Mouse (Mus musculus): ENCODE results near the gene Itga2. TPM values are rescaled to one million over a fixed set of nuclear protein-coding genes. Genes with fewer than 3 reads are reported as not detected.

Itga2 gene
- polyA plus RNA-seq (2015; fragmentation: Nextera tagmentation; extraction: Ambion mirVana) = 3.4 and 3.5 TPM in 2 replicates

- H3K4me3 ChIP-seq (replicated peaks) = peak within 1 kb of the TSS; percentile 49
- H3K27ac ChIP-seq (replicated peaks) = peak within 1 kb of the TSS; percentile 49; the same call in 1 of the 2 replicates
Observed at GRCm38 (mm10) chr13:114931775-114932294, at the start of gene Itga2. Itga2 (minus strand) TSS chr13:114932100.

GRCm38 (mm10) chr13:114980831-114981419 lies 49.0 kb upstream of the Itga2 start:
- ATAC-seq (ENCODE audit: insufficient number of reproducible peaks, low FRiP score, low TSS enrichment, low read depth) = no peak
- Histone ChIP-seq H3K4me3 (replicated peaks) (no peak overlapping the region), H3K4me1 (no peaks in the 10 kb centered on the region), H3K36me3 (no peaks in the 10 kb centered on the region), H3K9me3 (replicated peaks) (no peaks in the 10 kb centered on the region), H3K9ac (no peak overlapping the region), H3K4me2 (replicated peaks) (no peak overlapping the region), H3K27me3 (no peaks in the 10 kb centered on the region), H3K27ac (replicated peaks) (no peak overlapping the region)
- WGBS = 47% methylated on average over 9 of the region's 10 CpGs

More at GRCm38 (mm10) chr13:114931775-114932294, at the start of gene Itga2:
- WGBS = under 1% methylated on average over 28 of the region's 28 CpGs
- H3K36me3 ChIP-seq = no peaks in the 10 kb centered on the region
- H3K4me2 ChIP-seq (replicated peaks) = peak within 1 kb of the TSS; percentile 82
- 0 out of 2 replicates have a peak within 1 kb of the TSS, but pooled peaks have one; percentile 24 for H3K9ac ChIP-seq
- ATAC-seq (ENCODE audit: insufficient number of reproducible peaks, low FRiP score, low TSS enrichment, low read depth) = peak; percentile 57
- H3K9me3 ChIP-seq (replicated peaks) = no peaks in the 10 kb centered on the region
- H3K27me3 ChIP-seq = no peaks in the 10 kb centered on the region
- H3K4me1 ChIP-seq = peaks cover 14% of the 10 kb centered on the region; the same call in 1 of the 2 replicates

GRCm38 (mm10) chr13:114974484-114975042 lies 42.7 kb upstream of the Itga2 start:
- WGBS = 72% methylated on average over 6 of the region's 6 CpGs
- ATAC-seq (ENCODE audit: insufficient number of reproducible peaks, low FRiP score, low TSS enrichment, low read depth) = no peak
- H3K4me1 ChIP-seq = no peaks in the 10 kb centered on the region

GRCm38 (mm10) chr13:114971905-114972304 lies 40.0 kb upstream of the Itga2 start:
- no peaks in the 10 kb centered on the region for H3K27me3 ChIP-seq
- H3K9ac ChIP-seq = no peak overlapping the region
- WGBS = 83% methylated on average over 3 of the region's 3 CpGs
- H3K9me3 ChIP-seq (replicated peaks) = no peaks in the 10 kb centered on the region
- H3K4me3 ChIP-seq (replicated peaks) = no peak overlapping the region
- H3K4me2 ChIP-seq (replicated peaks) = no peak overlapping the region
- H3K36me3 ChIP-seq = no peaks in the 10 kb centered on the region
- ATAC-seq (ENCODE audit: insufficient number of reproducible peaks, low FRiP score, low TSS enrichment, low read depth) = no peak
- no peaks in the 10 kb centered on the region for H3K4me1 ChIP-seq
- H3K27ac ChIP-seq (replicated peaks) = no peak overlapping the region

More at GRCm38 (mm10) chr13:114974484-114975042, 42.7 kb upstream of the Itga2 start:
- H3K4me2 ChIP-seq (replicated peaks) = no peak overlapping the region
- H3K27me3 ChIP-seq = no peaks in the 10 kb centered on the region
- H3K4me3 ChIP-seq (replicated peaks) = no peak overlapping the region
- no peak overlapping the region for H3K9ac ChIP-seq
- no peaks in the 10 kb centered on the region for H3K9me3 ChIP-seq (replicated peaks)
- no peaks in the 10 kb centered on the region for H3K36me3 ChIP-seq
- no peak overlapping the region for H3K27ac ChIP-seq (replicated peaks)

- WGBS = 10% methylated on average over 2 of the region's 2 CpGs
- Histone ChIP-seq H3K4me1 (no peaks in the 10 kb centered on the region), H3K4me3 (replicated peaks) (no peak overlapping the region), H3K9ac (no peak overlapping the region), H3K36me3 (no peaks in the 10 kb centered on the region), H3K27ac (replicated peaks) (no peak overlapping the region), H3K4me2 (replicated peaks) (no peak overlapping the region), H3K27me3 (no peaks in the 10 kb centered on the region), H3K9me3 (replicated peaks) (no peaks in the 10 kb centered on the region)
- no peak; the same call in 1 of the 2 replicates for ATAC-seq (ENCODE audit: insufficient number of reproducible peaks, low FRiP score, low TSS enrichment, low read depth)
Observed at GRCm38 (mm10) chr13:114964233-114964632, 32.3 kb upstream of the Itga2 start.

GRCm38 (mm10) chr13:114954516-114954915 lies 22.6 kb upstream of the Itga2 start:
- Histone ChIP-seq H3K9me3 (replicated peaks) (no peaks in the 10 kb centered on the region), H3K36me3 (no peaks in the 10 kb centered on the region), H3K9ac (no peak overlapping the region), H3K4me2 (replicated peaks) (no peak overlapping the region), H3K4me1 (no peaks in the 10 kb centered on the region), H3K27ac (replicated peaks) (no peak overlapping the region), H3K27me3 (no peaks in the 10 kb centered on the region), H3K4me3 (replicated peaks) (no peak overlapping the region)
- ATAC-seq (ENCODE audit: insufficient number of reproducible peaks, low FRiP score, low TSS enrichment, low read depth) = no peak

- Histone ChIP-seq H3K4me2 (replicated peaks) (no peak overlapping the region), H3K27ac (replicated peaks) (no peak overlapping the region), H3K4me1 (peaks cover 14% of the 10 kb centered on the region; the same call in 1 of the 2 replicates), H3K4me3 (replicated peaks) (no peak overlapping the region), H3K9ac (no peak overlapping the region), H3K9me3 (replicated peaks) (no peaks in the 10 kb centered on the region), H3K36me3 (no peaks in the 10 kb centered on the region), H3K27me3 (no peaks in the 10 kb centered on the region)
- ATAC-seq (ENCODE audit: insufficient number of reproducible peaks, low FRiP score, low TSS enrichment, low read depth) = no peak
- 76% methylated on average over 7 of the region's 7 CpGs for WGBS
Observed at GRCm38 (mm10) chr13:114933541-114933940, 1.6 kb upstream of the Itga2 start.

GRCm38 (mm10) chr13:114930996-114931649 lies 777 bp downstream of the Itga2 start:
- H3K27ac ChIP-seq (replicated peaks) = no peak overlapping the region
- H3K27me3 ChIP-seq = no peaks in the 10 kb centered on the region
- no peak overlapping the region for H3K9ac ChIP-seq
- H3K9me3 ChIP-seq (replicated peaks) = no peaks in the 10 kb centered on the region
- peak overlapping the region; percentile 82 for H3K4me2 ChIP-seq (replicated peaks)
- WGBS = under 1% methylated on average over 10 of the region's 10 CpGs
- H3K36me3 ChIP-seq = no peaks in the 10 kb centered on the region
- H3K4me3 ChIP-seq (replicated peaks) = peak overlapping the region; percentile 49
- peaks cover 14% of the 10 kb centered on the region; the same call in 1 of the 2 replicates for H3K4me1 ChIP-seq
- no peak for ATAC-seq (ENCODE audit: insufficient number of reproducible peaks, low FRiP score, low TSS enrichment, low read depth)

GRCm38 (mm10) chr13:114924785-114925184 lies 7.1 kb downstream of the Itga2 start:
- no peaks in the 10 kb centered on the region for H3K4me1 ChIP-seq
- no peaks in the 10 kb centered on the region for H3K9me3 ChIP-seq (replicated peaks)
- H3K4me3 ChIP-seq (replicated peaks) = no peak overlapping the region
- no peak overlapping the region for H3K9ac ChIP-seq
- ATAC-seq (ENCODE audit: insufficient number of reproducible peaks, low FRiP score, low TSS enrichment, low read depth) = no peak
- WGBS = 67% methylated on average over 1 of the region's 1 CpGs
- H3K27ac ChIP-seq (replicated peaks) = no peak overlapping the region
- no peaks in the 10 kb centered on the region for H3K36me3 ChIP-seq
- no peaks in the 10 kb centered on the region for H3K27me3 ChIP-seq
- no peak overlapping the region for H3K4me2 ChIP-seq (replicated peaks)

- 58% methylated on average over 9 of the region's 9 CpGs for WGBS
- Histone ChIP-seq H3K4me3 (replicated peaks) (no peak overlapping the region), H3K4me2 (replicated peaks) (no peak overlapping the region), H3K27me3 (no peaks in the 10 kb centered on the region), H3K27ac (replicated peaks) (no peak overlapping the region), H3K4me1 (no peaks in the 10 kb centered on the region), H3K9ac (no peak overlapping the region), H3K9me3 (replicated peaks) (no peaks in the 10 kb centered on the region), H3K36me3 (no peaks in the 10 kb centered on the region)
- no peak for ATAC-seq (ENCODE audit: insufficient number of reproducible peaks, low FRiP score, low TSS enrichment, low read depth)
Observed at GRCm38 (mm10) chr13:114923331-114923730, 8.6 kb downstream of the Itga2 start.

- no peak overlapping the region for H3K4me2 ChIP-seq (replicated peaks)
- H3K36me3 ChIP-seq = no peaks in the 10 kb centered on the region
- H3K27me3 ChIP-seq = no peaks in the 10 kb centered on the region
- ATAC-seq (ENCODE audit: insufficient number of reproducible peaks, low FRiP score, low TSS enrichment, low read depth) = no peak
- no peaks in the 10 kb centered on the region for H3K4me1 ChIP-seq
- WGBS = 61% methylated on average over 5 of the region's 5 CpGs
- H3K27ac ChIP-seq (replicated peaks) = no peak overlapping the region
- H3K9me3 ChIP-seq (replicated peaks) = no peaks in the 10 kb centered on the region
- H3K9ac ChIP-seq = no peak overlapping the region
- no peak overlapping the region for H3K4me3 ChIP-seq (replicated peaks)
Observed at GRCm38 (mm10) chr13:114915767-114916166, 16.1 kb downstream of the Itga2 start.

All from embryonic facial prominence, embryonic 15.5 days (tissue).